Mouse (Mus musculus) activated CD4-positive, CD25-positive, alpha-beta regulatory T cell, adult 9 weeks (primary cell): ENCODE results near the gene Nos1ap. TPM values are rescaled to one million over a fixed set of nuclear protein-coding genes. Genes with fewer than 3 reads are reported as not detected.

Experiments used
- polyA plus RNA-seq: library from polyadenylated mRNA; unstranded; fragments of 100-300 nt; shearing (Covaris generic); gene quantifications from one replicate; pipeline ENCODE4 v1.2.1, GENCODE M21; 2017

Nos1ap gene
- polyA plus RNA-seq = 0.18 TPM

DNA sequence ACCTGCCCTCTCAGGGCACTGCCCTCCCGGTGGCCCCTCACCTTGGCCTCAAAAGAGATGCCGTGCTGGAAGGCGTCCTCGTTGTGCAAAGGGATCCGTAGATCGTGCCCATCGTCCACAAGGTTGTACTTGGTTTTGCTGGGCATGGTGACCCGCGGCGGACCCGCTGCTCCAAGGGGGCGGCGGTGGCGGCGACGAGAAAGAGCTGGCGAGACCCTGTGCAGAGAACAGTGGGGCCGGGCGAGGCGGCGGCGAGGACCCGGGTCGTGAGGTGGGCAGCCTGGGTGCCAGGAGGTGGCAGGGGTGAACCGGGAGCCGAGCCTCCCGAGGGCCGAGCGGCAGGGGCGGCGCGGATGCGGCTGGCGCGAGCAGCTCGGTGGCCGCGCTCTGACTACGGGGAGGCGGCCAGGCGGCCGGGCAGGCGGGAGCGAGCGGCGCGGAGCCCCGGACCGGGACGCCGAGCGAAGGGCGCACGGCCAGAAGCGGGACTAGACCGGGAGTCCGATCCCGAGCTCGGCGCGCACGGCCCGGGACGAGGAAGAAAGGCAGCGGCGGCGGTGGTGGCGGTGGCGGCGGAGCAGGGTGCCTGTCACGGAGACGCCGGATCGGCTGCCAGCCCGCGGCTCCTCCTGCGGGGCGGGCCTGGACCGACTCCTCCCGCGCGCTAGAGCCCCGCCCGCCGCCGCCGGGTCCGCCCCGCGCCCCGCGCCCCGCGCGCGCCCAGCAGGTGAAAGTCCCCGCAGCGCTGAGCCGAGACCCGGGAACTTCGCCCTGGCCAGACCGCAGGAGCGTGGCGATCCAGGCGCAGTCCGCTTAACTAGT, at the start of gene Nos1ap:
Gene Nos1ap, minus strand, starts transcription at position 643 of the 822 bp plus-strand sequence.

GRCm38 (mm10) chr1:170308503-170308902, 281.2 kb downstream of the Nos1ap start, which contains the start of gene Spata46:
Gene Spata46 (plus strand): TSS chr1:170308803.

GRCm38 (mm10) chr1:170306232-170306631, 283.4 kb downstream of the Nos1ap start, which contains the start of gene Gm7694:
Gene Gm7694 (minus strand): TSS chr1:170306332.

GRCm38 (mm10) chr1:170277016-170277415, 312.6 kb downstream of the Nos1ap start, which contains the start of gene Sh2d1b1:
Gene Sh2d1b1 (plus strand): TSS chr1:170277320.

Other genes with a start within 250 kb of the Nos1ap start
- not detected for gene Olfml2b, start 54.7 kb upstream of the Nos1ap start, polyA plus RNA-seq